Mouse (Mus musculus) B cell, adult 2 months (primary cell): ENCODE measurements around the gene Nucks1.
A peak's percentile ranks its signal among the peaks of the same experiment; 100 is the strongest.
"Not testable (repeated sequence)": the region's sequence is repeated elsewhere in the genome, so short reads cannot be mapped to it uniquely, and the experiment has no call there.

ENCODE experiments used
- DNase-seq, 2 experiments: peaks; one replicate each; pipeline ENCODE4 v3.0.0; 2022

Nucks1 gene

DNA sequence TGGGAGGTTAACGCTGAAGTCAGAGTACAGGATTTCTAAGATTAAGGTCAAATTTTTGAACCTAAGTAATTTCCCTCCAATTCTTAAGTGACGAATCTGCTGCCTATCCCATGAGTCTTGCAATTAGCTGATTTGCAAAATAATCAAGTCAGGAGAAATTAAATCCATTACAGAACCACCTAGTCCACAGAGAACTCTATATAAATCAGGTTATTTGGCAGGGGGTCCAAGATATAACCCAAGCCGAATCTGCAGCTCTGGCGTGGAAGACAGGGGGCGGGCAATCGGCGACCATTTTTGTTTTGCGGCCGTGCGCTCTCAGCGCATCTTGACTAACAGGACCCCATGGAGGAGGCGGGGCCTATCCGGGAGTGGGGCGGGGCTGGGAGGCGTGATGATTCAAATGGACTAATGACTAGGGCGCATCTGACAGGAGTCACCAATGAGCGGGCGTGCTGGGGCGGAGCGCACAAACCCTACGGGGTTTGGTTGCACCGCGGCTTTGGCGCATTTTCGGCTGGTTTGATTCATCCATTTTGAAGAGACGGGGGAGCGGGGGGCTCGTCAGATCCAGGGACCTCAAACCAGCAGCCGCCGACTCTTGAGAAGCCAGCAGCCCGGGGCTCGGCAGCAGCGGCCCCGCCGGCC is at the start of gene Nucks1:
TSS of gene Nucks1 (plus strand) at position 534 of the 648 bp plus-strand sequence.
- peak; percentile 100 for DNase-seq

DNA sequence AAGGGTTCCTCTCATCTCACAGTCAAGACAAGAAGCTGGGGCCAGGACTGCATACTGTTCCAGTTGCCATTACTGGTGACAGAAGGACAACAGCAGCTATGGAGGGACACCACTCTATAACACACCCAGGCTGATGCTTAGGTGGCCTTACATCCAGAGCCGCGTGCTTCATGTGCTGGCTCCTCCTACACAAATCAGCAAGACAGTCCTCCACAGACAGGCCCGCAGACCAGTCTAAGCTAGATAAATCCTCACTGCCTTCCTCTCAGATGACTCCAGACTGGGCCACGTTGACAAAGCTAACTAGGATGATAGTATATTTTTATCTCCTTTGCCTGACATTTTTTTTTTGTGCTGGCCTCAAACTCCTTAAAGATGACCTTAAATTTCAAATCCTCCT is 48.5 kb upstream of the Nucks1 start:
- no peak for DNase-seq

DNA sequence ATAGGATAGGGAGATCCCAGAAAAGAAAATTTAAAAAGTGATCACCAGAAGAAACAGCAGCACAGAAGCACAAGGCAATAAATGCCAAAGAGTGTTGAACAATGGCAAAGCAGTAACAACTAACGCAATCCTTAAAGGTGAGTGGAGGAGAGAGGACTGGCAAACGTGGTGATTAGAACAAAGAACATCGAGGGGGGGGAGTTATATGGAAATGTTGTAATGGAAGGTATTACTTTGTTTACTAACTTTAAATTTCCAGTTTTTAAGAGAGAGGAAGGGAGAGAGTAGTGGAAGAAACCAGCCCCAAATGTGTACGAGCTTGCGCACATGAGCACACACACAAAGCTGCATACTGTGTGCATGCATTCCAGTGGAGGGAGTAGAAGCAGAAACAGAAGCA is 44.7 kb upstream of the Nucks1 start:
- no peak for DNase-seq

DNA sequence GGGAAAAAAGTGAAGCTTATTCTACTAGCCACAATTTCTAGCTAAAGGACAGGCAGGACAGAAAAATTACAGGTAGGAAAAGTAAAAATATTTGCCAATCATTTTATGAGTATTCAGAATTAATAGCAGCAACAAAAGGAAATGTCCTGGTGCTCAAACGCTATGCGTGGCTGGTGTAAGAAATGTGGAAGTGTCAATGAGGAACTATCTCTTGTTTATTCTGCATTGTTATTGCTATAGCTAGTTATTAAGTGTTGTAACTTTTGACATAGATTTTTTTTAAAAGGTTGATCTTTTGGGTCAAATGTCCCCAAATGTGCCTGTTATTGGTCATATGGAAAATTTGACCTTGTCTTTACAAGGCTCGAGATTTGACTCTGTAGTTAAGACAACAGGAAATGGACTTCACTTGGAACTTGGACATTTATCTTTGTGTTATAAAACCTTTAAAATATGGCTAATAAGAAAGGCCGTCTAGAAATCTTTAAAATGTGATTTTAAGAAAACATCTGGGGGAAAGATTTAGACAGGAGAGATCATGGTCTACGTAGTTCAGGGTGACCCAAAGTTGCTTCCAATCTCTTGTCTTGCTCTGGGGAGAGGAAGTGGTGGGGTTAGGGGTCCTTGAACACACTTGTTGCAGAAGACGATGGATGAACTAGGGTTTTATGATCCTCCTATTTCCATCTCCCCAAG is 43.9 kb upstream of the Nucks1 start:
- DNase-seq, result peak in 1 of 2 experiments; percentile 8

DNA sequence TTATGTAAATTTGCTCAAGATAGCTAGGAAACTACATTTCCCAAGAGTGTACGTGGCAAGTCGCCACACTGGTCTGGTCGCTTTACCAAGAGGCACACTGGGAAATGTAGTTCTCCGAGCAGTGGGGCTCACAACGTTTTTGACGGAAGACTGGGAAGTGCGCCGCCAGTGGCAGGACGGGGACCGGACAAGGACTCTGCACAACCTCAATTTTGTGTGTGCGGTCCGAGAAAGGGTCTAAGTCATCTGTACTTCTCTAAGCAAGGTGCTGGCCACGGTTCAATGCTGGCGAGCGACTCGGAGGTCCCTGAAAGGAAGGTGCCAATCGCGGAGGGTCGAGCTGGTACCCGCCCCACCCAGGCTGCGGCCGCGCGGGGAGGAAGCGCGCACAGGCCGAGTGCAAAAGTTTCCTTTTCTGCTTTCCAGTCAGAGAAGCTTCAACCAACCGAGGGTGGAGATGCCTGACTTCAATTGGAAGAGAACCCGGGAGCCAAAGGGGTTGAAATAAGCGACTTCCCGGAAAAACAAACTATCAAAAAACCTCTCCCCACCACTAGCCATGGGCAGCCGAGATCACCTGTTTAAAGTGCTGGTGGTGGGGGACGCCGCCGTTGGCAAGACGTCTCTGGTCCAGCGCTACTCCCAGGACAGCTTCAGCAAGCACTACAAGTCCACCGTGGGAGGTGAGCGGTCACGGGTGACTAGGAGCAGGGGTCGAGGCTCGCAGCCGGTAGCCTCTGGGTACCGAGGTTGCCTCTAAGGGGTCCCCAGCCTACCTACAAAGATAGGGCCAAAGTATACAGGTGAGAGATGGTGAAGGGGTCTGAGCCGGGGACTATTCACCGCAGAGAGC is 43.0 kb upstream of the Nucks1 start, which contains the start of gene Rab29:
TSS of gene Rab29 (plus strand) at position 132 of the 853 bp plus-strand sequence.
- peak; percentile 93 to 95 for DNase-seq

DNA sequence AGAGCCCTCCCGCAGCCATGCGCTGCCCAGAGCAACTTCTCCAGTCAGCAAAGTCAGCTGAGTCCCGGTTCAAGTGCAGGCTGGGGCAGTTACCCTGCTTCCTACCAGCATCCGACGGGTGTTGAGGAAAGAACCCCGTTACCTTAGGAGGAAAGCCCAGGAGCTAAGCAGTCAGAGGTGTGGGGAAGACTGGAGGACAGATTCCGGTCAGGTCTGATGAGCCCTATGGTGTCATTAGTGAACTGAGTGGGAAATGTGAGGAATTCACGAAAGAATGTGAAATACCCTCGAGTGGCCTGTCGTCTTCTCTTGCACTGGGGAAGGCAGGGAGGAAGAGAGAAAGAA is 42.4 kb upstream of the Nucks1 start:
- peak in 1 of 2 experiments; percentile 26 for DNase-seq

DNA sequence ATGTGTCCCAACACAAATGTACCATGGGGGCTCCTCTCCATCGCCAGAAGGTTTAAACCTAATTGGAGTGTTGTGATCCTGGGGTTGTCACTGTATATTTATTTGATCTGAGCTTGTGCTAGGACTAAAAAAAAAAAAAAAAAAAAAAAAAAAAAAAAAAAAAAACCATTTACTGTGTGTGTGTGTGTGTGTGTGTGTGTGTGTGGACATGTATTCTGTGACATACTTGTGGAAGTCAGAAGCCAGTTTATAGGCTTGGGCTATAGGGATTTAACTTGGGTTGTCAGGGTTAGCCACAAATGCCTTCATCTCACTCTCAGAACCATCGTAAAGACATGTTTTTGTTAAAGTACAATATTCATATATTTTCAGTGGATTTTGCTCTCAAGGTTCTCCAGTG is 40.8 kb upstream of the Nucks1 start:
- DNase-seq, result no peak

DNA sequence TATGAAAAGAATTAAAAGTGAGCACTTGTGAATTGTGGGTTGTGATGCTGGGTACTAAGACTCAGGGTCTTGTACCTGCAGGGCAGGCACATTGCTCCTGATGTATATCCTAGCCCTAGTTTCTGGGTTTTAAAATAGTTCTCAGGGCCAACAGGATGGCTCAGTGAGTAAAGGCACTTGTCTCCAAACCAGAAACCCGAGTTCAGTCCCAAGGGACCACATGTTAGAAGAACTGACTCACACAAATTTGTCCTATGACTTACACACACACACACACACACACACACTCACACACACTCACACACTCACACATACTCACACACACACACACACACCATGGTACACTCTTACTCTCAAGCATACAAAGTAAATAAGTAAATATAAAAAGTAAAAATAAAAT is 37.5 kb upstream of the Nucks1 start:
- no peak for DNase-seq

DNA sequence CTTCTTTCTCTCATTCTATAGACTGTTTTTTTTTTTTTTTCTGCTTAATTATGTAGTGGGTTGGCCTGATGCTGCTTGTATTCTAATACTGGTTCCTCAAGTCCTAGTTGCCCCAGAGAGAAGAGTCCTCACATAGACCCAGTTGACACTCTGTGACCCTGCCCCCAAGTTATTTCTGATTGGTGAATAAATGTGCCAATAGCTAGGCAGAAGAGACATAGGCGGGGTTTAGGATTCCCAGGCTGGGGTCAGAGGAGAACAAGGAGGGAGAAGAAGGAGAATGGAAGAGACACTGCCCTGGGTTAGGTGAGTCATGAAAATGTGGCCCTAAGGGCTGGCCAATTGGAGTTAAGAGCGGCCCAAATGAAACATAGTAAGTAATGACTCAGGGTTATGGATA is 30.5 kb upstream of the Nucks1 start:
- DNase-seq, result no peak

DNA sequence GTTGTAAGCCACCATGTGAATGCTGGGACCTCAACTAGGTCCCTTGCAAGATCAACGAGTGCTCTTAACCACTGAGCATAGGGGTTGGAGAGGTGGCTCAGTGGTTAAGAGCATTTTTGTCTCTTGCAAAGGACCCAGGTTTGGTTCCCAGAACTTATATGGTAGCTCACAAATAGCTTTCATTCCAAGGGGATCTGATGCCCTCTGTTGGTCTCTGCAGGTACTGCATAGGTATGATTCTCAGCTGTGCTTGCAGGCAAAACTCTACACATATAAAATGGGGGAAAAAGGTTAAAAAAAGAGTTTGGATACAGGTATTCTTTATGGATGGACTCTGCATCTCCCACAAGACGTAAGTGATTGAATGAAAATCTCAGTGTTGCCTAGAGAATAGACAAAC is 27.5 kb upstream of the Nucks1 start:
- peak; percentile 68 to 69 for DNase-seq

DNA sequence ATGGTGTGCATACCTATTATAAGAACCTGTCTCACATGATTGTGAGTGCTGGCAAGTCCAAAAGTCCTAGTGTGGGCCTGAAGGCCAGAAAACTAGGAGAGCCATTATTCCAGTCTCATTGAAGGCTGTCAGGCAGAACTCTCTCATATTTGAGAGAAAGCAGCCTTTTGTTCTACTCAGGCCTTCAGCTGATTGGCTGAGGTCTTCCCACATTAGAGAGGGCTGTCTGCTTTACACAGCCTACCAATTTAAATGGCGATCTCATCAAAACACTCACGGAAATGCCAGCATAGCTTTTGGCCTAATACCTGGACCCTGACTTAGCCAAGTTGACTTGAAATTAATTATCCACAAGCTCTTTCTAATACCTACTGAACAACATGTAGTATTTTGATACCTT is 24.2 kb upstream of the Nucks1 start:
- DNase-seq, result no peak

DNA sequence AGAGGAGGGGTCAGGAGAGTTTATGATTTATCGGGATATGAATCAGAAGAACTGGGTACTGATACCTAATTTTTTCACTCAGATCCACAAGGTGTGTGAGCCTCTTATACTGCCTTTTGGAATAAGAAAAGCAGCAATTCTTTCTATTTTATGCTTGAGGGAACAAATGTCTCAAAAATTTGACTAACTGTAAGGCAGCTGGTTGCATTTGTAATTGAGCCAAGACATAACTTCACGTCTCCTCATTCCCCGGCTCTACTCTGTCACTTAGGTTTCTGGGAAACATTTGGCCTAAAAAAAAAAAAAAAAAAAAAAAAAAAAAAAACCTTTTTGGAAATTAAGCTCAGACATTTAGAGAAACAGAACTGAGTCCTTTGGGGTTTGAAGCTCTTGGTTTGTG is 23.7 kb upstream of the Nucks1 start:
- no peak for DNase-seq

DNA sequence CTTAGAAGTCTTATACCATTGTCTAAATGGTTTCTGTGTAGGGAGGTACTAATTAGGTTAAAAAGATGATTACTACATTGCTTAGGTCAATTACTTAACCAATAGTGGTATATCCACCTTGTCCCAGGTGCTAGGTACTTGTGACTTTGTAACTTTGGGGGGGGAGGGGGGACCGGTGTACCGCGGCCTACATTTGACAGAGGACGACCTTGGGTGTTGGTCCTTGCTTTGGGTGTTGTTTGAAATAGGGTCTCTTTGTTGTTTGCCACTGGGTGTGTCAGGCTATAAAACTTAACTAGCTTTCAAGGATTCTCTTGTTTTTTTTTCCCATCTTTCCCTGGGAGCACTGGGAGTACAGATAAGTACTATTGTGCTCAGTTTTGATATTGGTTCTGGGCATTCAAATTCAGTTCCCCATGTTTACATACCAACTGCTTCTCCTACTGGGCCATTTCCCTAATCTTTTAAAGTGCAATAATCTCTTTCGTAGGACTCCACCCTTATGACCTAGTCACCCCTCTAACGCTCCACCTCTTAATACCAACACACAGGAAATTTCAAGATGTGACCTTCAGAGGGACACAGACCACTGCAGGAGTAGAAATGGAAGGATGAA is 20.2 kb upstream of the Nucks1 start:
- DNase-seq, result no peak

DNA sequence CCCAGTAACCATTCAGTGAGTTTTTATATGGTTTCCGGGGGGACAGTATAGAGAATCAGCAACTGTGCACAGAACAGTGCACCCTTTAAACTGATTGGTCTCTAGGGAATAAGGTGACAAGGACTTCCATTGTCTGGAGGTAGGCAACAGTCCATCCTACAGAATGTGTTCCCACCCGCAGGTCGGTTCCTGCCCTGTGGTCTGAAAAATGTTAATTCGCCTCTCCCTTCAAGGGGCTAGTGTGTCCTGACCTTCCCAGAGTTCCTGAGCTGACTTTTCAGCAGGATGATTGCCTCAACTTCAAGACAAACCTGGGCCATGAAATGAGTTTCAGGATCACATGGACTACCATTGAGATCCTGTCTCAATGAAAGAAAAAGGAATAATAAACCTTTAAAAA is 18.9 kb upstream of the Nucks1 start:
- DNase-seq, result no peak

DNA sequence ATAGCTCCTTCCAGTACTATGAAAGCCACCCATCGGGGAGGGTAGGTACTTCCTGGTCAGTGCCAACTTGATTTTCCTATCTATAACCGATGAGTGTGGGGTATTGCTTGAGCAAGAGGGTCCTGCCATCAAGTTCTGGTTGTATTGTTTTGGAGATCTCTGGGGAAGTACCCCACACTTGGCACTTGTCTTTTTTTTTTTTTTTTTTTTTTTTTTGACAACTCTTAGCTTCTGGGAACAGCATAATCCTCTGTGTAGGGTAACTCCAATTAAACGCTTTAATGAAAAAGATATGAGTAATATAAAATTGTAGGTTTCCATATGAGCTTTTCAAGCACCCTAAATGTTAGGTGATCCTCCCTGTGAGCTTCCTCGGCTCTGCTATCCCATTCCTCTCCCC is 7.7 kb upstream of the Nucks1 start:
- no peak for DNase-seq

DNA sequence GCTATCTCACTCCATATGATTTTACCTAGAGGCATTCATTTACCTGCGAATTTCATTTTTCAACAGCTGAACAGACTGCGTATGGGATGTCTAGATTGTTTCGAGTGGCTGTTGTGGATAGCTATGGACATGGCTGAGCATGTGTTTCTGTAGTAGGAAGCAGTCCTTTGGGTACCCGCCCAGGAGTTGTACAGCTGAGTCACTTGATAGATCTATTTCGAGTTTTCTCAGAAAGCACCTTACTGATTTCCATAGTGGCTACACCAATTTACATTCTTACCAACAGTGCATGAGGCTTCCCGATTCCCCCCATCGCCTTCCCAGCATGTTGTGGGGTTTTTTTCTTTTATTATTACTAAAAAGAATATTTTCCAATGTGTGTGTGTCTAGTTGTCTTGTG is 7.1 kb upstream of the Nucks1 start:
- no peak for DNase-seq

DNA sequence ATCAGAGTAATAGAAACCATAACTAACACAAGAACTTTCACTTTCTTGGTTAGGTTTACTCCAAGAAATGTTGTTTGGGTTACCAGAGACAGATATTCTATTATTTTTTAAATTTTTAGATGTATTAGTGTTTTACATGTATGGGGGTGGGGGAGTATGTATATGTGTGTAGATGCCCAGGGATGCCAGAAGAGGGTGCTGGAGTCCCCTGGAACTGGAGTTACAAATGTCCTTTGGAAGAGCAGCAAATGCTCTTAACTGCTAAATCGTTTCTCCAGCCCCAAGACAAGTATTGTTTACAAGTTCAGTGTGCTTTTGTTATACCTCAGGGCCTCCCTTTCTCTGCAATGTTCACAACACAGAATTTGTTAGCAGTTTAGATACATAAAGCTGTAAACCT is 4.8 kb upstream of the Nucks1 start:
- DNase-seq, result no peak

DNA sequence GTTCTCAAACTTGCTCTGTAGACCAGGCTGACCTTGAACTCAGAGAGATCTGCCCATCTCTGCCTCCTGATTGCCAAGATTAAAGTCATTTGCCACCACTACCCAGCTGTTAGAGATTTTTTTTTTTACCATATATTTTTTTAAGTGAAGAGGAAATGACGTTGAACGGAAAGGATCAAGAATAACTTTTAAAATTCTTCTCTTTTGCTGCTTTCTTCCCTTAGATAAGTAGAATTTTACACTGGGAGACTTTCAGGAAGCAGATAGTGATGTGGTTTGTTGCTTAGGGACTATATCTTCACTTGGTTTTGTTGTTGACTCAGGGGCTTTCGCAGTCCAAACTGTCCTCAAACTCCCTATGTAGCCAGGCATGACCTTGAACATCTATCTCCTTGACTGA is 1.9 kb upstream of the Nucks1 start:
- DNase-seq, result no peak

DNA sequence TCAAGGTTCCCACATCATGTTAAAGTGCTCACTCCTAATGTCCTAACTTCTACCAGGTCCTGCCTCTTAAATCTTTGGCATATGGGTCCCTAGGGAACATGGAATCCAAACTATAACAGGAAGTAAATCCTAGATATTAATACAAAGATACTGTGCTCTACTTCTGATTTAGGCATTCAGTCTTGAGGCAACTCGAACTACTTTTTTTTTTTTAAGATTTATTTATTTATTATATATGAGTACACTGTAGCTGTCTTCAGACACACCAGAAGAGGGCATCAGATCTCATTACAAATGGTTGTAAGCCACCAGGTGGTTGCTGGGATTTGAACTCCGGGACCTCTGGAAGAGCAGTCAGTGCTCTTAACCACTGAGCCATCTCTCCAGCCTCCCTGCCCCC is 1.1 kb upstream of the Nucks1 start:
- DNase-seq, result not testable (repeated sequence)

DNA sequence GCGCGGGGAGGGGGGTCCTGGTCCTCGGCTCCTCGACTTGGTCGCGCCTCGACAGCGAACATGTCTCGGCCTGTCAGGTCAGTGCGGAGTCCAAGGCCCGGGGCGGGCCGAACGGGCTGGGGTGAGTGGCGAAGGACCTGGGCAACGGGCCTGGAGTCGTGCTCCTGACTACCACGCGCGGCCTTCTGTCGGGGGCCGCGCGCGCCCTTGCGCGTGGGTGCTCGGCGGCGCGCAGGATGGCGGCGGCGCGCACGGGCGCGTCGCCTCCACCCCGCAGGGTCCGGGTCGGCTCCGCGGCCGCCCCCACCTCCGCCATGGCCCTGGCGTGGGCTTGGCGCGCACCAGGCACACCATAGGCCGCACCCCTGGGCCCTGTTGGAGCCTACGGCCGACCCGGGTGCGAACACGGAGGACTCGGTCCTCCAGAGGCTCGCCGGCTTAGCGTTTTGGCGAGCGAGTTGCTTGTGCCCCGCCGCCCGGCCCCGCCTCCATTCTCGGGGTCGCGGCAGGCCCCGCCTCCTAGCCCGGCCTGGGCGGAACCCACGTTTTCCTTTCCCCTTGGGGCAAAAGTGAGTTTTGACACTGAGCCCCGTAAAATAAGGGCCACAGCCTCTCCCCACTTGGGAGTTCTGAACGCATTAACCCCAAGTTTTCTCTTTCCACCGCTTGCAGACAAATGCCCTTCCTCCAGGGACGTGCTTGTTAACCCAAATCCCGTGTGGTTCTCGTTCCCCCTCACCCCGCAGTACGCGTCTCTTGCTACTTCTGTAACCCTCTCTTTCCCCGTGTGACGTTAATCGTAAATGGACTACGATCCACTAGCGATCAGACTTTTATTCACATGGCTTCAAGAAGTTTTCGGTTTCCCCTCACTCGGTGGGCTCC is 582 bp downstream of the Nucks1 start:
- peak; percentile 88 to 89 for DNase-seq

DNA sequence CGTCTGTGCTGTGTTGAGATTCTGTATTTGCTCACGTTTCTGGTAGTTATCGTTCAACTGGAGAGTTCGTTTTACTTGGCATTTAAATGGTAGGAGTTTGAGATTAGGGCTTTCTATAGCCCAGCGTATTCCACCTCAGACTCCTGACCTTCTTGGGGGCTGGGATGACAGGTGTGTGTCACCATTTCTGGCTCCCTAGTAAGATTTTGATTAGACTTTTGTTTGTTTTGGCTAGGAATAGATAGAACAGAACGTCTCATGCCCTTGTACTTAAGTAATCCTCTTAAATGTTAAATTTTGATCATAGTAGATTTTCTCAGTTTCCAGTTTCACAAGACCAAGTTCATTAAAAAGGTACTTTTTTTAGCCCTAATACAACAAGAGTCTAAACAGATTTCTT is 7.3 kb downstream of the Nucks1 start:
- no peak for DNase-seq

DNA sequence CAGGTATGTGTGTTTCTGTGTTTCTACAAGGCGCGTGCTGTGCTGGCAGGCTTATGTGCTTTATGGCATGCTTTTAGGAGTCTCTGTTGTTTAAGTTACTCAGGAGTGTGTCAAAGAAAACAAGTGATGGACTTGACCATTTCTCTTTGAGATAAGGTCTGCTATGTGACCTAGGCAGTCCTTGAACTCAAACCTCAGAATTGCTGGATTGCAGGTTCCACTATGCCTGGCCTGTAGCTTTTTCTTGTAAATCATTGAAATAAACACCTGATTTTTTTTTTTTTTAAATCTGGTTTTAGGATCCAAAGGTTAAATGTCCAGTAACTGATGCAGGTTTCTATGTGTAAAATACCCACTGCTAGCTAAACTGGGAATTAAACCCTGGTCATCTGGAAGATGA is 8.7 kb downstream of the Nucks1 start:
- no peak for DNase-seq
